Mouse (Mus musculus): ENCODE results near the gene Sdccag8.

- no peak for TF ChIP-seq CTCF (IDR thresholded peaks at IDR 0.05; ENCODE audit: extremely low read depth, insufficient read depth, low read length)
- no peak for TF ChIP-seq POLR2A (IDR thresholded peaks at IDR 0.05; ENCODE audit: extremely low read depth, insufficient read depth, low read length)
These were observed 131.8 kb downstream of the Sdccag8 start for GRCm38 (mm10) chr1:176946031-176946795.

Data from cortical plate, adult 2 months (tissue).